Mouse (Mus musculus): Measurements from ENCODE around the gene Prkce.

Gene Prkce

DNA sequence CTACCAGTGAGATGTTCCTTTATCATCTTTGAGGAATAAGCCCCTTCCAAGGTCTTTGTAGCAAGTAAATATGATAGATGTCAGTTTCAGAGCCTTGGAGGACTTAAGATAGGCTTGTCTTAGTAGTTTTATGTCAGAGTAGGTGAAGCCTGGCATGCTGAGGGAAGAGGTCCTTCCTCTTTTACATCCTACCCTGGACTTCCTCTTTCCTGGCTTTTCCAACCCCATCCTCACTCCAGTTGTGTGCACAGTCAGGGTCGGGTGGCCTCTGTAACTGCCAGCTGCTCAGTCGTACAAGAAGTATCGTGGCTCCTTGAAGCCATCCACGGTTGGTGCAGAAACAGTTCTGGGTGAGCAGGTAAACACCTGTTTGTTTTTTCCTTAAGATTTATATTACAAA, 517.7 kb downstream of the Prkce start:
- DNase-seq (ENCODE audit: low spot score in 2 of 2), result no peak

DNA sequence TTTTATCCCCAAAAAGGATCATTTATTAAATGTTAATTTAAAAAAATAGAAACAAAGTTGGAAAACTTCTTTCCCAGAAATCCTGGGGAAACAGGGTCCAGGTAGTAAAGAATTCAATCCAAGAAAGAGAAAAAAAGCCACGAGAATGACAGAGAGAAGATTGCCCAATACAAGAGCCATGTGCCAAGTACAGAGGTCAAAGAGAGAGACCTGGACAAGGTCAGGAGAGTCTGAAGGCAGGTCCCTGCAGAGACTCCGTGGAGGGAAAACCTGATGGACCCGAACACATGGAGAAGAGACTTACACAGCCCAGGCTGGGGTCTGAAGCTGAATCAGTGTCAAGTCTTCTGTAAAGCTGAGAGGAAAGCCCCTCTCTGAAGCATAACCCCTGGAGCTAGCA, 519.4 kb downstream of the Prkce start:
- no peak for DNase-seq (ENCODE audit: low spot score in 2 of 2)

DNA sequence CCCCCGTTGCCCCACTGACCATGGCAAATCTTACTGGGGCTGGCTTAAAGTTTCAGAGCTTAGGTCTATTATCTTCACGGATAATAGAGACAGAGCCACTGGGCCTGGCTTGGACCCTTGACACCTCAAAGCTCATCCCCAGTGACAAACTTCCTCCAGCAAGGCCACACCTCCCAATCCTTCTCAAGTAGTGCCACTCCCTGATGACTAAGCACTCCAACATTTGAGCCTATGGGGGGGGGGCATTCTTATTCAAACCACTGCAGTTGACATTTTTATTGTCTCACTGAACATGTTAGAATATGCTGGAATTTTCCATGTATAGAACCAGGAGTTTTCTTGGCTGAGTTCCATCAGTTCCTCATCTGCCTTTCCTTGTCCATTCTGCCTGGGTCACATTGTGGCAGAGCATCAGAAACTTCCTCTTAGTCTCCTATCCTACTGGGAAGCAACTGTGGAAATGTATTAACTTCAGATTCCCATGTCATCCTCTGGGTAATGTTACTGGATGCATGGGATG, 523.3 kb downstream of the Prkce start:
- DNase-seq (ENCODE audit: low spot score in 2 of 2), result no peak

DNA sequence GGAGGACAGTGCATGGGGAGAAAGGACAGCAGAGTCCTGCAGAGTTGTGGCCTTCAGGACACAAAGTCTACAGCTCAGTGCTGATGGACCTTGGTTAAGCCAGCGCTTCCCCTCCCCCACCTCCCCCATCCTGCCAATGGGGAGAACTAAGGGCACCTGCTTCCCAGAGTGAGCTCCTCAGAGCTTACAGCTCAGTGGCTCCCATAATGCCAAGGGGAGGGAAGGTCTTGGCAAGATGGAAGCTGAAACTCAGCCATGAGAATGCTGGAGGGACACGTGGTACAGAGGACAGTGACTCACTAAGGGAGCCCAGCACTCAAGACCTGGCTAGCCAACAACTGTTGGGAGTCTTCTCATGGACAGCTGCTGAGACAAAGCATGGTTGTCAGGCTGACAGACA, 530.2 kb downstream of the Prkce start:
- DNase-seq (ENCODE audit: low spot score in 2 of 2), result no peak

GRCm38 (mm10) chr17:86703336-86703735, 535.8 kb downstream of the Prkce start:
- no peak for DNase-seq (ENCODE audit: low spot score in 2 of 2)

DNA sequence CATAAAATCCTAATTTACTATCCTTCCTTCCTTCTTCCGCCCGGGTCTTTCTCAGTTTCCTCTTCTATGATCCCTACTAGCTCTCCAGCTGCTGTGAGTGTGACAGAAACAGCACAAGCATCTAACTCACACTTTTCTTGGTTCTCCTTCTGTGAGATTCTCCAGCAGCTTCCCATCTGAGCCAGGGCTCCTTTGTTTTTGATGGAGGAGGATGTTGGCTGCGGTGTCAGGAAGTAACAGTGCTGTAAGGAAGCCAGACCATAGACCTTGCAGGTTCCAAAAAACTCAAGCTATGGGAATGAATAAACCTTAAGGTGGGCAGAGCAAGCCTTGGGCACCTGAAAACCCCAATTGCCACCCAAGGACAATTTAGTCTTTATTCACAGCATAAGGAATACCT, 537.7 kb downstream of the Prkce start:
- DNase-seq (ENCODE audit: low spot score in 2 of 2), result no peak

- DNase-seq (ENCODE audit: low spot score in 2 of 2), result no peak
Observed at GRCm38 (mm10) chr17:86706467-86706866, 538.9 kb downstream of the Prkce start.
